Mouse (Mus musculus) lung, embryonic 16.5 days (tissue): ENCODE results near the gene Thada. TPM values are rescaled to one million over a fixed set of nuclear protein-coding genes. Genes with fewer than 3 reads are reported as not detected.

Experiments used
- ATAC-seq: fragments of 200-750 bp; cut with Nextera tagmentation; 2 replicates; pipeline ENCODE4 v1.8.0; 2017; ENCODE audit warnings: low read depth, mild to moderate bottlenecking, moderate library complexity
- H3K27ac ChIP-seq: fragments of 300-500 bp; sonication (generic); 2 replicates; pipeline ENCODE4 v1.5.1; 2014; ENCODE audit warnings: mild to moderate bottlenecking, control low read depth, low read length
- H3K27me3 ChIP-seq: fragments of 300-500 bp; sonication (generic); 2 replicates; pipeline ENCODE4 v1.6.1; 2014; ENCODE audit warnings: low read depth, low read length, mixed read lengths; ENCODE audit not compliant: control insufficient read depth, insufficient read depth
- H3K36me3 ChIP-seq: fragments of 300-500 bp; sonication (generic); 2 replicates; pipeline ENCODE4 v1.6.1; 2014; ENCODE audit warnings: low read length; ENCODE audit not compliant: control insufficient read depth, insufficient read depth
- H3K4me1 ChIP-seq: fragments of 300-500 bp; sonication (generic); replicated peaks from 2 replicates; pipeline ENCODE4 v1.6.1; 2014; ENCODE audit warnings: low read length, mixed read lengths; ENCODE audit not compliant: control insufficient read depth, insufficient read depth
- H3K4me2 ChIP-seq: fragments of 300-500 bp; sonication (generic); 2 replicates; pipeline ENCODE4 v1.6.1; 2014; ENCODE audit warnings: low read depth, low read length, control low read depth
- H3K4me3 ChIP-seq: fragments of 300-500 bp; sonication (generic); 2 replicates; pipeline ENCODE4 v1.5.1; 2014; ENCODE audit warnings: mild to moderate bottlenecking, low read length, control low read depth
- H3K9ac ChIP-seq: fragments of 300-500 bp; sonication (generic); 2 replicates; pipeline ENCODE4 v1.6.1; 2014; ENCODE audit warnings: low read length, control low read depth
- H3K9me3 ChIP-seq: fragments of 300-500 bp; sonication (generic); 2 replicates; pipeline ENCODE4 v1.6.1; 2016; ENCODE audit warnings: low read length; ENCODE audit not compliant: control insufficient read depth
- WGBS: fragments of 180-500 bp; shearing (Covaris S2); extraction: QIAGEN DNeasy Blood & Tissue Kit; methylation state at CpG from one replicate; pipeline ENCODE4 v1.1.7; 2014; 5-methylcytosine and 5-hydroxymethylcytosine counted together
- polyA plus RNA-seq: library from polyadenylated mRNA; unstranded; fragments of >200 nt; fragmentation: Nextera tagmentation; extraction: Ambion mirVana; gene quantifications from 2 replicates; pipeline ENCODE4 v1.2.1, GENCODE M21; 2015

Thada gene
- polyA plus RNA-seq = 7.8 and 8.6 TPM in 2 replicates

GRCm38 (mm10) chr17:84465753-84466608 lies at the start of gene Thada:
Thada (minus strand) TSS chr17:84466205.
- WGBS = under 1% methylated on average over 67 of the region's 67 CpGs
- Histone ChIP-seq H3K4me2 (peak within 1 kb of the TSS; percentile 82), H3K27me3 (no peaks in the 10 kb centered on the region), H3K27ac (peak within 1 kb of the TSS; percentile 74), H3K9me3 (no peaks in the 10 kb centered on the region), H3K36me3 (no peaks in the 10 kb centered on the region), H3K9ac (peak within 1 kb of the TSS; percentile 86), H3K4me1 (peaks cover 6% of the 10 kb centered on the region), H3K4me3 (peak within 1 kb of the TSS; percentile 88)
- peak; percentile 99 for ATAC-seq

DNA sequence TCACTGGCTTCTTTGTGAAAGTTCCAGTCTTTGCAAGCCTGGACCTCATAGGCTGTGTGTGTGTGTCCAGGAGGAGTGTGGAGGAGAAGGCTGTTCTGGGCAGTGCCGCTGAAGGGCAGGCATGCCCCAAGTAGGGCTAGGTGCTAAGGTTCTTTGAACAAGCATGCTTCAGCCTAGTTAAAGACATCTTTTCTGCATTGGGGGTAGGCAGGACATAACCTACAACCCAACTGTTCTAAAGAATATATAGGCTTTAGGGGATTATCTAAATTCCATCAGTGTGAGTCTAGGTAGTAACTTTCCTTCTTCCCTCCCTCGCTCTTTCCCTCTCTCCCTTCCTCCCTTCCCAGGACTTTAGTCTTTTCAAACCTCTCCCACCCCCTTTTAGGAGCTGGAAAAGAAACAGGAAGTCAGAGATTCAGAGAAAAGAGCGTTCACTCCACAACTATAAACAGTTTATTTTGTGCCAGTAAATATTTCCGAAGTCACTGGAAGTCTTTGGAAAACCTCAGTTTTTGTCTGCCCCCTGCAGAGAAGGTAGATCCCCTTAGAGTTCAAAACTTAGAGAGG lies 46.6 kb upstream of the Thada start:
- Histone ChIP-seq H3K27ac (peak overlapping the region; percentile 75), H3K27me3 (no peaks in the 10 kb centered on the region), H3K4me3 (peak overlapping the region; percentile 89), H3K36me3 (no peaks in the 10 kb centered on the region), H3K9ac (peak overlapping the region; percentile 88), H3K4me2 (peak overlapping the region; percentile 89), H3K4me1 (peaks cover 18% of the 10 kb centered on the region), H3K9me3 (no peaks in the 10 kb centered on the region)
- peak; percentile 49; the same call in 1 of the 2 replicates for ATAC-seq
- 9% methylated on average over 4 of the region's 4 CpGs for WGBS

DNA sequence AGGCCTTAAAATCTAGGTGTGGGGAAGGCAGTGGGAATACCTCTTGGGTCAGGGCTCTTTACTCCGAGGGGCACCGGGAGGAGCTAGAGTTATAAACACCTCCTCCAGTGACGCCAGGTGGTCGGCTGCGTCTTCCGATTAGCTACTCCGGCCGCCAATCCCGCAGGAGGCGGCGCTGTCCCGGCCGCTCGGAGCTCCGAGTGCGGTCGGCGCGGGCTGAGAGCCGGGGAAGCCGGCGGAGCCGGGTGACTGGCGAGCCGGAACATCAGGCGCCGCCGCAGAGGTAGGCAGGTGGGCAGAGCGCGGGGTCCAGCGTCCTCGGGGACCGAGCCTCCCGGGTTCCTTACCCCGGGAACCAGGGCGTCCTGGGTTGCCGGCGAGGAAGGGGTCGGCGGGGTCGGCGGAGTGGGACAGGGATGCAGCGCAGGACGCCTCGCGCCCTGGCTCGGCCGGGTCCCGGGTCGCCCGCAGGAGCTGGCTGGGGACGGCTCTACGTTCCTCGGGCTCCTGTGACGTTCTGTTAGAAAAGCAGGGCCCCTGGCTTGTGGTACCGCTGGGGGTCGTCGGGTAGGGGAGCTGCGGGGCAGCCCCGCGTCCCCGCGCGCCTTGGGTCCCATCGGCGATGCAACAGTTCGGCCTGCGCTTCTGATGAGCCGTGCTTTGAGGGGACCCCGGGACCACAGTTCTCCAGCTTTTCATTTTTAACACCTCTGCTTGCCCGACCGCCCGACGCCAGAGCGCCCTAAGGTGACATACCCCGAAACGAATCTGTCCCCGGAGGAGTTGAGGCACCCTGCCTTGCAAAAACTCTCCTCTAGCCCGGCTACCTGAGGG lies 45.9 kb upstream of the Thada start, which contains the start of gene Plekhh2:
Plekhh2 (plus strand) TSS at position 214 of the 834 bp plus-strand sequence.
- H3K9ac ChIP-seq = peak within 1 kb of the TSS; percentile 88
- H3K4me3 ChIP-seq = peak within 1 kb of the TSS; percentile 89
- H3K9me3 ChIP-seq = no peaks in the 10 kb centered on the region
- no peaks in the 10 kb centered on the region for H3K27me3 ChIP-seq
- H3K4me2 ChIP-seq = peak within 1 kb of the TSS; percentile 89
- H3K27ac ChIP-seq = peak within 1 kb of the TSS; percentile 75
- peaks cover 18% of the 10 kb centered on the region for H3K4me1 ChIP-seq
- no peaks in the 10 kb centered on the region for H3K36me3 ChIP-seq
- WGBS = under 1% methylated on average over 77 of the region's 79 CpGs
- ATAC-seq = peak; percentile 88

DNA sequence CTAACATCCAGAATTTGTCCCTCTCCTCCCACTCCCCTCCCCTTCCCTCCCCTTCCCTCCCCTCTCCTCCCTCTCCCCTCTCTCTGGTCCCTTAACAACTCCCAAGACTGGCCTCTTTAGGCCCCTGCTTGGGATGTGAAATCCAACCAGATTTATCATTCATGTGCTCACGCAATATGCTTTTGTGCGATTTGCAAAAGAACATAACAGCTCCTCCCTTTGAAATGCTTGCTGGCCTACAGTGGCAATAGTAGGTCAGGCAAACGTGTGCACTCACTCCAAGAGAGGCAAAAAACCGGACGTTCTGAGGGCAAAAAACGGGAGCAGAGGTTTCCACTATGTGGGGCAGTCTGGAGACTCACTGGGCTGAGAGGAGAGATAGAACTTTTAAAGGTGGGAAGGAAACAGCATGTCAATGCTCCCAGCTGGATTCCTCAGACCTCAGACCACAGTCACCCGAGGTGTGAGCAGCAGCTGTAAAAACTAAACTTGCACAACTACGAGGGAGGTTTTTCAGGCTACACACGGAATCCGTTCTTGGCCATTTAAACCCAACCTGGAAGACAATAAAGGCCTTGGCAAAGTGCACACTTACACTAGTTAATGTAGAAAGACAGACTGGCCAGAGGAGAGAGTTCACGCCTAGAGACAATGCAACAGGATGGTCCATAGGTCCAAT lies 45.1 kb upstream of the Thada start:
- H3K27ac ChIP-seq = peak overlapping the region; percentile 75
- peak overlapping the region; percentile 88 for H3K9ac ChIP-seq
- 26% methylated on average over 11 of the region's 11 CpGs for WGBS
- H3K4me2 ChIP-seq = peak overlapping the region; percentile 89
- peaks cover 18% of the 10 kb centered on the region for H3K4me1 ChIP-seq
- H3K4me3 ChIP-seq = peak overlapping the region; percentile 89
- ATAC-seq = peak; percentile 18; the same call in 1 of the 2 replicates
- H3K9me3 ChIP-seq = no peaks in the 10 kb centered on the region
- H3K27me3 ChIP-seq = no peaks in the 10 kb centered on the region
- no peaks in the 10 kb centered on the region for H3K36me3 ChIP-seq

GRCm38 (mm10) chr17:84510355-84510754 lies 44.4 kb upstream of the Thada start:
- Histone ChIP-seq H3K4me2 (no peak overlapping the region), H3K9me3 (no peaks in the 10 kb centered on the region), H3K9ac (no peak overlapping the region), H3K4me3 (no peak overlapping the region), H3K4me1 (peaks cover 23% of the 10 kb centered on the region), H3K27ac (peak overlapping the region; percentile 75), H3K27me3 (no peaks in the 10 kb centered on the region), H3K36me3 (no peaks in the 10 kb centered on the region)
- WGBS = 22% methylated on average over 5 of the region's 5 CpGs
- peak; percentile 71 for ATAC-seq

DNA sequence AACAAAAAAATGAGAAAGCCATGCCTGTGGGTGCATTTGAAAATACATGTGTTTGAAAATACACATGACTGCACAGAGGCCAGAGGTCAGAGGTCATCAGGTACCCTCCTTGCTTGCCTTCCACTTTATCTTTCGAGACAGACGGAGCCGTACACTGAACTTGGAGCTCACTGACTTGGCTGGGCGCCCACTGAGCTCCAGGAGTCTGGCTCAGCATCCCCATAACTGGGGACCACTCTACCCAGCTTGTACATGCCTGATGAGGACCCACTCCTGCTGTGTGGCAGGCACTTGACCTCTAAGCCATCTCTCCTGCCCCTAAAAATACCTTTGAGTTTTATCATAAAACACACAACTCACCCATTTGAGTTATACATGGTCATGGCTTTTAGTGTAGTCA lies 43.2 kb upstream of the Thada start:
- Histone ChIP-seq H3K27ac (no peak overlapping the region), H3K9ac (no peak overlapping the region), H3K27me3 (no peaks in the 10 kb centered on the region), H3K36me3 (no peaks in the 10 kb centered on the region), H3K4me2 (no peak overlapping the region), H3K4me3 (no peak overlapping the region), H3K4me1 (peaks cover 25% of the 10 kb centered on the region), H3K9me3 (no peaks in the 10 kb centered on the region)
- no peak for ATAC-seq
- 44% methylated on average over 4 of the region's 4 CpGs for WGBS

DNA sequence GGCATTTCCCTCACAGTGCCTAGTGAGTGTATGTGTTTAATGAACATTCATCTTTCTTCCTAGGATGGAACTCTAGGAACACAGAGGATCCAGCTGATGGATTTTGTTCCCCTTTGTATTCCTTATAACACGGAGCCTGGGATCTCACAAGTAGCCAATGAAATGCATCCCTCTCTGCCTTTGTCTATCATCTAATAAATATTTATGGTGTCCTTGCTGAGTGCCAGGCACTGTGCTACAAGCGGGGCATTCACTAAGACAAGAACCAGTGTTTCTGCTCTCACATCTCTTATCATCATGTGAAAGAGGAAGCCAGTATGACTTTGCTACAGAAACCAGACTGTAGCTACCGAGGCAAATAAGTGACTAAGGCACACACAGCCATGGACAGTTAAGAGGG lies 42.7 kb upstream of the Thada start:
- no peak overlapping the region for H3K27ac ChIP-seq
- no peak overlapping the region for H3K4me2 ChIP-seq
- no peaks in the 10 kb centered on the region for H3K27me3 ChIP-seq
- ATAC-seq = no peak
- WGBS = 59% methylated on average over 3 of the region's 3 CpGs
- H3K4me1 ChIP-seq = peaks cover 25% of the 10 kb centered on the region
- no peaks in the 10 kb centered on the region for H3K9me3 ChIP-seq
- H3K36me3 ChIP-seq = no peaks in the 10 kb centered on the region
- no peak overlapping the region for H3K9ac ChIP-seq
- H3K4me3 ChIP-seq = no peak overlapping the region

DNA sequence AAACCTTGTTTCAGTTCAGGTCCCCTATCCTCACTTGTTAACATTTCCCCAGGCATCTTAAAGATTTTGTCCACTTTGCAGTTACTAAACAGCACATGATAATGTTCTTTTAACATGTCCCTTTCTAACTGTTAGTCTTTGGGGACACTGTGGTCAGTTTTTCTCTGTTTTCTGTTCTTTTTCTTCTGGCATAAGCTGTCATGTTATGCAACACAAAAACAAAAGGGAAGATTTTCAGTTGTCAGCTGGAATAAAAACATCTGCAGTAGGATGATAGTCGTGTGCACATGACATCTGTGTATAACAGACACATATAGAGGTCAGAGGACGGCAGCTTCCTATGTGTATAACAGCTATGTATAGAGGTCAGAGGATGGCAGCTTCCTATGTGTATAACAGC lies 39.9 kb upstream of the Thada start:
- no peak; the same call in 1 of the 2 replicates for ATAC-seq
- 33% methylated on average over 2 of the region's 2 CpGs for WGBS
- no peak overlapping the region for H3K4me2 ChIP-seq

More for the DNA sequence above, 39.9 kb upstream of the Thada start:
- Histone ChIP-seq H3K4me1 (peaks cover 20% of the 10 kb centered on the region), H3K27me3 (no peaks in the 10 kb centered on the region), H3K9me3 (no peaks in the 10 kb centered on the region), H3K27ac (peak overlapping the region; percentile 18), H3K4me3 (no peak overlapping the region), H3K36me3 (no peaks in the 10 kb centered on the region), H3K9ac (no peak overlapping the region)
